Mouse (Mus musculus): ENCODE results near the gene 9530053A07Rik. TPM values are rescaled to one million over a fixed set of nuclear protein-coding genes. Genes with fewer than 3 reads are reported as not detected.
"Not testable (repeated sequence)": the region's sequence is repeated elsewhere in the genome, so short reads cannot be mapped to it uniquely, and the experiment has no call there.

Gene 9530053A07Rik
- 0.04 and 0.05 TPM in 2 replicates for polyA plus RNA-seq (2012; rRNA removed)

DNA sequence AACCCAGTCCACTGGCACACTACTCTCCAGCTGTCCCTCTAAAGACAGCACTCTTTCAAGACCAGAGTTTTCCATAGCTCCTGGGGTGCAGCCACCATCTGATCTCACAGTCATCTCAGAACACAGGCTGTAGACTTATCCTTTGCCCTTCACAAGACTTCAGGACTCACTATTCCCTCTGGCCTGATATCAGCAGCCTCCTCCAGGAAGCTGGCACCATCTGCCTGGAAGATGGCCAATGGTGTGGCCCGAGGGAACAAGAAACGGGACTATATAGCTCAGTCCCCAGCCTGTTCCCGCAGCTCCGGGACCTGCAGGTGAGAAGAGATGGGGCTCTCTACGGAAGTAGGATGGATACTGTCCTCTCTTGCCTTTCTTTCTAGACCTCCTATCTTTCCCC, at the start of gene 9530053A07Rik:
Gene 9530053A07Rik, plus strand, starts transcription at position 301 of the 400 bp plus-strand sequence.
- TF ChIP-seq POLR2A (IDR thresholded peaks at IDR 0.05; ENCODE audit: control insufficient read depth, low read depth, low read length) = no peak
- no peak for TF ChIP-seq CTCF (IDR thresholded peaks at IDR 0.05; ENCODE audit: control insufficient read depth, insufficient read depth, insufficient replicate concordance, low read depth, low read length)
- H3K4me3 ChIP-seq (ENCODE audit: control insufficient read depth, low read depth, low read length) = no peak within 1 kb of the TSS
- no peaks in the 10 kb centered on the region for H3K36me3 ChIP-seq (ENCODE audit: control insufficient read depth, insufficient read depth, low read length)
- H3K27ac ChIP-seq (ENCODE audit: control insufficient read depth, insufficient read depth, low read depth, low read length) = no peak within 1 kb of the TSS
- H3K27me3 ChIP-seq (ENCODE audit: control insufficient read depth, insufficient read depth, low read length) = no peaks in the 10 kb centered on the region
- no peaks in the 10 kb centered on the region for H3K4me1 ChIP-seq (ENCODE audit: control insufficient read depth, insufficient read depth, low read length)

DNA sequence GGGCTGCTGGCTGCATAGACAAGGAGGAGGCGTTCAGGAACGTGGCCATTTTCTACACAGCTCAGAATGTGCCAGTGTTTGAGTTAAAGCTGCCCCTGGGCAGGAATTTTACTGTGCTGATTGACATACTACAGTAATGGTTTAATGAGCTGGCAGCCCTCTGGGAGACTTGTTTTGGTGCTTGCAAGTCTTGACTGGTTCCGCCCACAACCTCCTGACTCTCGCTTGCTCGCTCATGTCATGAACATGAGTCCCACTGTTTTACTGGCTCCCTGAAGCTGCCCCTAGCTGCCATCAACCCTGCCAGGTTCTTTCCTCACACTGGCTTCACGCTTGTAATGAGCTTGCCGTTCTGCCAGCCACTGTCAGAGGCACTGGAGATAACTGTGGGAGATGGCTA, 45.1 kb upstream of the 9530053A07Rik start:
- no peaks in the 10 kb centered on the region for H3K27me3 ChIP-seq (ENCODE audit: control insufficient read depth, insufficient read depth, low read length)
- no peaks in the 10 kb centered on the region for H3K36me3 ChIP-seq (ENCODE audit: control insufficient read depth, insufficient read depth, low read length)
- no peak overlapping the region for H3K27ac ChIP-seq (ENCODE audit: control insufficient read depth, insufficient read depth, low read depth, low read length)
- no peaks in the 10 kb centered on the region for H3K4me1 ChIP-seq (ENCODE audit: control insufficient read depth, insufficient read depth, low read length)
- TF ChIP-seq CTCF (IDR thresholded peaks at IDR 0.05; ENCODE audit: control insufficient read depth, insufficient read depth, insufficient replicate concordance, low read depth, low read length) = no peak
- H3K4me3 ChIP-seq (ENCODE audit: control insufficient read depth, low read depth, low read length) = no peak overlapping the region

DNA sequence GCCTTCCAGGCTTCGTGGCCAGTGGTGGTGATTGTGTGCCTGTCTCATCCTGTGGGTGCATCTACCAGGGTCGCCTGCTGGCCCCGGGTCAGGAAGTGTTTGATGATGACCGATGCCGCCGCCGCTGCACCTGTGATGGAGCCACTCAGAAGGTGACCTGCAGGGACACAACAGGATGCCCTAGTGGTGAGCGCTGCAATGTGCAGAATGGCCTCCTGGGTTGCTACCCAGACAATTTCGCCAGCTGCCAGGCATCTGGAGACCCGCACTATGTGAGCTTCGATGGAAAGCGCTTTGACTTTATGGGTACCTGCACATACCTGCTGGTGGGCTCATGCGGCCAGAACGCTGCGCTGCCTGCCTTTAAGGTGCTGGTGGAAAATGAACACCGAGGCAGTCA, 43.0 kb upstream of the 9530053A07Rik start:
- H3K4me3 ChIP-seq (ENCODE audit: control insufficient read depth, low read depth, low read length) = no peak overlapping the region

DNA sequence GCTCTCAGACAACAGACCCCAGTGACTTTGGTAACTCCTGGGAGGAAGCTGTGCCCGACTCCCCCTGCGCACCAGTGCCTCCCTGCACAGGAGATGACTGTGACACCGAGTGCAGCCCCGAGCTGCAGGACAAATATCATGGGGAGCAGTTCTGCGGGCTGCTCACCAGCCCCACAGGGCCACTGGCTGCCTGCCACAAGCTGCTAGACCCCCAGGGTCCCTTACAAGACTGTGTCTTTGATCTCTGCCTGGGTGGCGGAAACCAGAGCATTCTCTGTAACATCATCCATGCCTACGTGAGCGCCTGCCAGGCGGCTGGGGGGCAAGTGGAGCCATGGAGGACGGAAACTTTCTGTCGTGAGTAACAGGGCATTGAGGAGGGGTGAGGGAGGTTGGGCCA, 35.7 kb upstream of the 9530053A07Rik start:
- TF ChIP-seq CTCF (IDR thresholded peaks at IDR 0.05; ENCODE audit: control insufficient read depth, insufficient read depth, insufficient replicate concordance, low read depth, low read length) = no peak
- no peak for TF ChIP-seq POLR2A (IDR thresholded peaks at IDR 0.05; ENCODE audit: control insufficient read depth, low read depth, low read length)

More for the DNA sequence above, 43.0 kb upstream of the 9530053A07Rik start:
- Histone ChIP-seq H3K27ac (ENCODE audit: control insufficient read depth, insufficient read depth, low read depth, low read length) (no peak overlapping the region), H3K4me1 (ENCODE audit: control insufficient read depth, insufficient read depth, low read length) (no peaks in the 10 kb centered on the region), H3K36me3 (ENCODE audit: control insufficient read depth, insufficient read depth, low read length) (no peaks in the 10 kb centered on the region), H3K27me3 (ENCODE audit: control insufficient read depth, insufficient read depth, low read length) (no peaks in the 10 kb centered on the region)
- no peak for TF ChIP-seq CTCF (IDR thresholded peaks at IDR 0.05; ENCODE audit: control insufficient read depth, insufficient read depth, insufficient replicate concordance, low read depth, low read length)
- TF ChIP-seq POLR2A (IDR thresholded peaks at IDR 0.05; ENCODE audit: control insufficient read depth, low read depth, low read length) = no peak

DNA sequence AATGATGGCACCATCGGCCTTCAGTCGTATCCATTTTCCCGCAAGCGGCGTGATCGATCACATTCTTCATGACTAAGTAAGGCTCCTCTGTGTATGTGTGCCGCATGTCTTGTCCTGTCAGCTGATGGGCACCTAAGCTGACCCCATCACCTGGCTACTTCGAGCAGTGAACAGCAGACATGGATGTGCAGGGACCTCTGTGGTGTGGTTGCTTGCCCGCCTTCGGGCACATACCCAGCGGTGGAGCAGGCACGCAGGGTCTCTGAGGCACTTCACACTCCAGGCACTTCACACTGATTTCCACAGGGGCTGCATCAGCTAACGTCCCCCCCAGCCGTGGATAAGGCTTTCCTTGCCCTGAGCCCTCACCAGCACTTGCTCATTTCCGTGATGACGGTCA, 30.2 kb upstream of the 9530053A07Rik start:
- H3K27ac ChIP-seq (ENCODE audit: control insufficient read depth, insufficient read depth, low read depth, low read length) = no peak overlapping the region
- no peak for TF ChIP-seq POLR2A (IDR thresholded peaks at IDR 0.05; ENCODE audit: control insufficient read depth, low read depth, low read length)
- no peak for TF ChIP-seq CTCF (IDR thresholded peaks at IDR 0.05; ENCODE audit: control insufficient read depth, insufficient read depth, insufficient replicate concordance, low read depth, low read length)
- no peaks in the 10 kb centered on the region for H3K27me3 ChIP-seq (ENCODE audit: control insufficient read depth, insufficient read depth, low read length)
- H3K4me3 ChIP-seq (ENCODE audit: control insufficient read depth, low read depth, low read length) = no peak overlapping the region
- no peaks in the 10 kb centered on the region for H3K36me3 ChIP-seq (ENCODE audit: control insufficient read depth, insufficient read depth, low read length)
- H3K4me1 ChIP-seq (ENCODE audit: control insufficient read depth, insufficient read depth, low read length) = peaks cover 6% of the 10 kb centered on the region; the same call in 1 of the 2 replicates

More for the DNA sequence above, 35.7 kb upstream of the 9530053A07Rik start:
- no peaks in the 10 kb centered on the region for H3K27me3 ChIP-seq (ENCODE audit: control insufficient read depth, insufficient read depth, low read length)
- no peaks in the 10 kb centered on the region for H3K36me3 ChIP-seq (ENCODE audit: control insufficient read depth, insufficient read depth, low read length)
- H3K4me1 ChIP-seq (ENCODE audit: control insufficient read depth, insufficient read depth, low read length) = no peaks in the 10 kb centered on the region
- no peak overlapping the region for H3K27ac ChIP-seq (ENCODE audit: control insufficient read depth, insufficient read depth, low read depth, low read length)
- H3K4me3 ChIP-seq (ENCODE audit: control insufficient read depth, low read depth, low read length) = no peak overlapping the region

DNA sequence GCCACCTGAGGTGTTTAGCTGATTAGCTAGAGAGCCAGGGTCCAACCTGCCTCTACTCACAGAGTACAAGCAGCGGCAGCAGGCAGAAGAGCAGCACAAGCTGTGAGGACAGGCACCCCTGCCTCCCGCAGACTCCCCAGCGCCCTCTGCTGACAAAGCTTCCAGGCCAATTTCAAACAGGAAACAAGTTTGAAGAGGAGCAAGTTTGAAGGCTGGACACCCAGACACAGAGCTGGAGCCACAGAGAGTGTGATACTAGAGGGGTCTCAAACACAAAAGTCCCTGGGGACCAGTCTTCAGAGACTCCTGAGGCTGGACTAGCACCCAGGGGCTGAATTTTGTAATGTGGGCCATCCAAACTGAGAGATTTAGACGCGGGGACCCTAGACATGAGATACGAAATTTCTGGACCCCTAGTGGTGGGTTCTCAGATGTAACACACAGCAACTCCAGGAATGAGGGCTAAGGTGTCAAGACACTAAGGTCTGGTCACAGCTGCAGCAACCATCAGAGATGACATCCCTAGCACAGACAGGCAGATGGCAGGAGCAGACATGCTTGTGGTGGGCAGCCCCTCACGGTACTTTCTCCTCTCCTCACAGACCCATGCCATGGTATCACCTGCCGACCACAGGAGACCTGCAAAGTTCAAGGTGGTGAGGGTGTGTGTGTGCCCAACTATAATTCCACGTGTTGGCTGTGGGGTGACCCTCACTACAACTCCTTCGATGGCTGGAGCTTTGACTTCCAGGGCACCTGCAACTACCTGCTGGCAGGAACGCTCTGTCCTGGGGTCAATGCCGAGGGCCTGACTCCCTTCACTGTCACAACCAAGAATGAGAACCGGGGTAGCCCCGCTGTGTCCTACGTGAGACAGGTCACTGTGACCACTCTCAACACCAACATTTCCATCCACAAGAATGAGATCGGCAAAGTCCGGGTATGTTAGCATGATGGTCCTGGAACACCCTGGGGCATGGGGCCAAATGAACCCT, 28.4 kb upstream of the 9530053A07Rik start:
- no peaks in the 10 kb centered on the region for H3K27me3 ChIP-seq (ENCODE audit: control insufficient read depth, insufficient read depth, low read length)
- no peak overlapping the region for H3K27ac ChIP-seq (ENCODE audit: control insufficient read depth, insufficient read depth, low read depth, low read length)
- TF ChIP-seq POLR2A (IDR thresholded peaks at IDR 0.05; ENCODE audit: control insufficient read depth, low read depth, low read length) (no peak), CTCF (IDR thresholded peaks at IDR 0.05; ENCODE audit: control insufficient read depth, insufficient read depth, insufficient replicate concordance, low read depth, low read length) (no peak; the same call in 1 of the 2 replicates)
- peaks cover 9% of the 10 kb centered on the region; the same call in 1 of the 2 replicates for H3K4me1 ChIP-seq (ENCODE audit: control insufficient read depth, insufficient read depth, low read length)
- H3K36me3 ChIP-seq (ENCODE audit: control insufficient read depth, insufficient read depth, low read length) = no peaks in the 10 kb centered on the region
- no peak overlapping the region for H3K4me3 ChIP-seq (ENCODE audit: control insufficient read depth, low read depth, low read length)

DNA sequence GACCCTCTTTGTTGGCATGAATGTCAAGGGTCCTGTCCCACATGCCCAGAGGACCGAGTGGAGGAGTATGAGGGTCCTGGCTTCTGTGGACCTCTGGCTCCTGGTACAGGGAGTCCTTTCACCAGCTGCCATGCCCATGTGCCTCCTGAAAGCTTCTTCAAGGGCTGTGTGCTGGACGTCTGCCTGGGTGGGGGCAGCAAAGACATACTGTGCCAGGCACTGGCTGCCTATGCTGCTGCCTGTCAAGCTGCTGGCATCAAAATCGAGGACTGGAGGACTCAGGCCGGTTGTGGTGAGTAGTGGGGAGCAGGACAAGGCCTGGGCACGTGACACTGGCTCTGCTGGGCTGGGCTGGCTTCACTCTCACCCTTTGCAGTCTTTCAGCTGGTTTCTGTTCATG, 26.3 kb upstream of the 9530053A07Rik start:
- not testable (repeated sequence) for H3K27me3 ChIP-seq (ENCODE audit: control insufficient read depth, insufficient read depth, low read length); H3K4me3 ChIP-seq (ENCODE audit: control insufficient read depth, low read depth, low read length); H3K4me1 ChIP-seq (ENCODE audit: control insufficient read depth, insufficient read depth, low read length); H3K27ac ChIP-seq (ENCODE audit: control insufficient read depth, insufficient read depth, low read depth, low read length); H3K36me3 ChIP-seq (ENCODE audit: control insufficient read depth, insufficient read depth, low read length)

Data from testis, adult 2 months (tissue).